Mouse (Mus musculus) liver, postnatal 0 days (tissue): ENCODE results near the gene Dusp28.

Source experiments
- CTCF ChIP-seq: sonication (generic); IDR thresholded peaks from 2 replicates; pipeline ENCODE4 v1.5.1; 2016; ENCODE audit warnings: antibody characterized with exemption, low read depth
- EP300 ChIP-seq: IDR thresholded peaks from 2 replicates; pipeline ENCODE4 v1.6.1; 2016; ENCODE audit warnings: antibody characterized with exemption, low read depth, mild to moderate bottlenecking

- TF ChIP-seq CTCF: no peak
- TF ChIP-seq EP300: no peak
These were observed 31.0 kb downstream of the Dusp28 start for GRCm38 (mm10) chr1:92937797-92938196.
